Mouse (Mus musculus) c-Kit-positive CD71-positive TER-119-positive erythroid progenitor cells, embryonic 14.5 days (primary cell): ENCODE results near the gene Dxo.
"Not testable (repeated sequence)": the region's sequence is repeated elsewhere in the genome, so short reads cannot be mapped to it uniquely, and the experiment has no call there.

Experiments used
- DNase-seq: peaks from one replicate; pipeline ENCODE4 v3.0.0-alpha.2; 2013; ENCODE audit warnings: low spot score

Gene Dxo

DNA sequence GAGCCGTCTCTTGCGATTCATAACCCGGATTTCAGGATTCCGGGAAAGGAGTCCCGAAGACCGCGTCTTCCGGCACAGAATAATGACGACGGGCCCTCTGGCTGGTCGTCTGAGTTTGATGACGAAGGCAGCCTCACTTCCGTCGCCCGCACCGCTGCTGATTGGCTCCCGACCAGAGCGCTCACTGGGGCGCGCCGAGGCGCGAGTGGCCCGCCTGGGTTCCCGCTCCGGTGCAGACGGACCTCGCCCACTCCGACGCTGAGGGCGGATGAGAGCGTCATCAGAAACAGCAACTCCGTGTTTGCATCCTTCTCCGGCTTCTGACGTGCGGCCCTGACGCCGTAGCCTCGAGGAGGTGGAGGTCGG lies at the start of gene Dxo, which contains the start of gene Stk19:
Gene Dxo (plus strand): TSS at position 164 of the 366 bp plus-strand sequence.
Gene Stk19 (minus strand): TSS at position 90 of the 366 bp plus-strand sequence.
- DNase-seq = peak; percentile 95

DNA sequence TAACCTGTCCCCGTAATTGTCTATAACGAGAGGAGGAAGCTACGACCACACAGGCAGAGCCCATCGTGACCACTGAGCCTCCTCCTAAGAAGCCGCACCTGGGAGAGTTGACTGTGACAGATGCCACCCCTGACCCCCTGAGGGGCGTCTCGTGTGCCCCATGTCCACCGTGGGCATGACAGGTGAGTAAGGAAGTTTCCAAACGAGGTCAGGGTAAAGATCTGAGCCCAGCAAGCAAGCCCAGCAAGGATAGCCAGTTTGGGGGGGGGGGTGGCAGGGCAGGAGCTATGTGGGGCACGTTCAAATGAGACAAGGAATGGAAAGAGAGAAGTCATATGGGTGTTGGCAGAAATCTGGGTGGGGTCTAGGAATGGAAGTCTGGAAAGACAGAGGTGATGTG lies 41.8 kb upstream of the Dxo start:
- no peak for DNase-seq

DNA sequence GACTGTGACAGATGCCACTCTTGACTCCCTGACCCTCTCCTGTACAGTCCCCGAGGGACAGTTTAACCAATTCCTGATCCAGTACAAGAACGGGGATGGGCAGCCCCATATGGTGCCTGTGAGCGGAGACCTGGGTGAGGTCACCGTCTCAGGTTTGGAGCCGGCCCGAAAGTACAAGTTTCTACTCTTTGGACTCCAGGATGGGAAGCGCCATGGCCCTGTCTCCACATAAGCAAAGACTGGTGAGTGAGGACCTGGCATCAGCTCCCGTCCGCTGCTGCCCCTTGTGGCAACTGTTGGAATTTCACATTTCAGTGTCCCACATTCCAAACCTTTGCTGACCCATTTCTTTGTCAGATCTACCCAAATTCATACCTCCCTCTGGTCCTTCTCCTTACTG lies 41.2 kb upstream of the Dxo start:
- peak; percentile 7 for DNase-seq

DNA sequence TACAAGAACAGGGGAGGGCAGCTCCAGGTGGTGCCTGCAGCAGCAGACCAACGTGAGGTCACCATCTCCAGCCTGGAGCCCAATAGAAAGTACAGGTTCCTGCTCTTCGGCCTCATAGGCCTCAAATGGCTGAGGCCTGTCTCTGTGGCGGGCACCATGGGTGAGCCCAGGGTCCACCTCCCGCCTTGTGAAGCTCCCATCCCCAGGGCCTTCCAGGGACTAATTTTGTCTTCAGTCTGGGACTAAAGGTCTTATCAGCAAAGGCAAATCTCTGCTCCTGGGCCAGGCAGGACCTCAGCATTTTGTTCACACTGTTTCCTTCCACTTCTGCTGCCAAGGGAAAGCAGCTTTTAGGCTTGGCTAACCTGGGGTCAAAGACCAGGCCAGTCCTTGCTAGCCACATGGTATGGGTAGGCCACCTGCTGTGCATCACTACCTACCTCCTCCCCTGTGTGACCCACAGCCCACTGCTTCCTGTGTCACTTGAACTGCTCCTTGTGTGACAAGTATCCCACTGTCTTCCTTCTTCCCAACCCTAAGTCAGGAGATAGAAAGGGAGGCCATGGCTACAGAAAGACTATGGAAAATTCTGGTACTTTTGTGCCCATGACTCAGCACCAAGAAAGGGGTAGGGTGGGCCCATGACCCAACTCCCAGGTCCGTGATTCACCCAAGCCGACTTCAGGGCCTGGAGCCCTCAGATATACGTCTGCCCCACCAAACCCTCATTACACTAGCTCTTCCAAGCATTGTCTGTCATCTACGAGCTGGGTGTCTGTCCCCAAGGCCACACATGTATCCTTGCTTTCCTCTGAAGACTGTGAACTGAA lies 40.3 kb upstream of the Dxo start:
- DNase-seq = no peak

DNA sequence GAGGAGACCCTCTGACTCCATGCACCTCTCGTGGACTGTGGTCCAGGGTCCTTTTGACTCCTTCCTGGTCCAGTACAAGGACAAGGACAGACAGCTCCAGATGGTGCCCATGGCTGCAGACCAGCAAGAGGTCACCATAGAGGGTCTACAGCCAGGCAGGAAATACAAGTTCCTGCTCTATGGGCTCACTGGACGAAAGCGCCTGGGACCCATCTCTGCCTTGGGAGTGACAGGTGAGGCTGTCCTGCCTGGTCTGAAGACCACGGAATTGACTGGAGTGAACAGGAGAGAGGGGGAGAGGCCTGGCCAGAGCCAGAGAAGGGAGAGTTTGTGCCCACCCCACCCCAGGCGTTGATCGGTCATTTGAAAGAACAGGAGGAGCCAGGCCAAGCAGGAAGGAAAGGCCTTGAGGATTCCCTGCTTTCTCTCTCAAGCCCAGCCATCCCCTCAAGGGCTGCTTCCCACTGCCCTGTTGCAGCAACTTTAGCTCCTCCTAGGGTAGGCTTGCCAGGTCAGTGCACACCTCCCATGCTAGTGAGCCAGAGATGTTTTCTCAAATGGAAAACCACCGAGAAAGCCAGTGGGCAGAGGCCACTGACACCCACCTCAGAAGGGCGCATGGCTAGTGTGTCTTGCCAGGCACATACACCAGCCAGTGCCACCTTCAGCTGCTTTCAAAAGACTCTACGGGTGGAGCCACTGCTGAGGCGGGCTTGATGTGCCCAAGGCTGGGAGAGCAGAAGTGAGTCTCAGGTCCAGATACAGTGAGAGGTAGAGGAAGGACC lies 39.4 kb upstream of the Dxo start:
- not testable (repeated sequence) for DNase-seq

DNA sequence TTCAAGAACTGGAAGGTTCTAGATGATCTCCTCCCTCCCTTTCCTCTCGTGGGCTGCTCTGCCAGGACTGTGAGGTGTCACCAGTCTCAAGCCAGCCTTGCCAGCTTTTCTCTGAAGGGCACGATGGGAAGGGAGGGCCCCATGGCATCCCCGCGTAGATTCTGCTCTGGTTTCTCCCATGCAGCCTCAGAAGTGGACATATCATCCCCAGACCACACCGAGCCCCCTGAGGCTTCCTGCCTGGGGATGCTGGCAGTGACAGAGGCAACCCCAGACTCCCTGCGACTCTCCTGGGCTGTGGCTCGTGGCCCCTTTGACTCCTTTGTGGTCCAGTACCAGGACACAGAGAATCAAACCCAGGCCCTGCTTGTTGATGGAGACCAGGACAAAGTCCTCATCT lies 38.7 kb upstream of the Dxo start:
- not testable (repeated sequence) for DNase-seq

DNA sequence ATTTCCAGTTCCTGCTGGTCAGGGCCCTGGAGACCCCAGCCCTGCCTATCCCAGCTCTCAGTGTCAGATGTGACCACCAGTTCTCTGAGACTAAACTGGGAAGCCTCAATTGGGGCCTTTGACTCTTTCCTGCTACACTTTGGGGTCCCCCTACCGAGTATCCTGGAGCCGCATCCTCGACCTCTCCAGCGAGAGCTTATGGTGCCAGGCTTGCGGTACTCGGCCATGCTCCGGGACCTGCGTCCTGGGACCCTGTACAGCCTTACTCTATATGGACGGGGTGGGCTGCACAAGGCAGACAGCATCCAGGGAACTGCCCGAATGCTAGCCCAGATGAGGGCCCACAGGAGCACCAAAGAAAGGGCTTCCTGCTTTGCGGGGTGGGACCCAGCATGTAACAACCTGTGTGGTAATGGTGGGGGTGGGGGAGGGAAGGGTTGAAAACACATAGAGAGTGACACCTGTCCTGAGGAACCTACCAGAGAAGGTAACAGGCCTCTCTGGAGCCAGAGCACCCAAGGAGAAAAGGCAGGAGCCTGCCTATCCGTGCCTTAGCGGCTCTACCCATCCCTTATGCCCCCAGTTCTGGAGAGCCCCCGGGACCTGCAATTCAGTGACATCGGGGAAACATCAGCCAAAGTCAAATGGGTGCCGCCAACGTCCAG lies 37.8 kb upstream of the Dxo start:
- DNase-seq = no peak

DNA sequence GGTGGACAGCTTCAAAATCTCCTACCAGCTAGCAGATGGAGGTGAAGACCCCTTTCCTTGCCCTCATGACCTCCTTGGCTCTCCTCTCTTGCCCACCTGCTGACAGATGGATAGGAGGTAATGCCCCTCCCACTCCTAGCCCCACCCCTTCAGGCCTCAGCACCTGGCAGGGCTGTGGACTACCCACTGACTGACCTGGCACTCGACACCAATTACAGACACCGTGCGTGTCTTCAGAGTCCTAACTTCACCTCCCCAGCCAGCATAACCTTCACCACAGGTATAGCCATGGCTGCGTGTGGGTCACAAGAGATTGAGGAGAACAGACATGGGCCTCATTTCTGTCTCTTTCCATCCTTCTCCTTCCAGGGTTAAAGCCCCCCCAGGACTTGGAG lies 37.3 kb upstream of the Dxo start:
- no peak for DNase-seq

DNA sequence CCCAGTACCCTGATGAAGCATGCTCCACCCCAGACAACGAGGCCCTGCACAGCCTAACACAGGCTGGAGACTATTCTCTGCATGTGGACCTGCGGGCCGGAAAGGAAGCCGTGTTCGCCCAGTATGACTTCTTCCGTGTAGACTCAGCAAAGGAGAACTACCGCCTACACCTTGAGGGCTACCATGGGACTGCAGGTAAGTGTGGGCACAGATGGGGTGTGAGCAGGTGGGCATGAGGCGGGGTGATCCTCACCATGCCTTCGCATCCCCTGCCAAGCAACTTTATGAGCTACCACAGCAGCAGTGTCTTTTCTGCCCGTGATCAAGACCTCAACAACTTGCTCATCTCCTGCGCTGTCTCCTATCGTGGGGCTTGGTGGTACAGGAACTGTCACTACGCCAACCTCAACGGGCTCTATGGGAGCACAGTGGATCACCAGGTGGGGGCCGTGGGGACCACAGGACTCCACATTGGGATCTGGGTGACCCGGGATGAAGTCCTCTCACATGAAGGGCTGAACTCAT lies 36.0 kb upstream of the Dxo start:
- not testable (repeated sequence) for DNase-seq

DNA sequence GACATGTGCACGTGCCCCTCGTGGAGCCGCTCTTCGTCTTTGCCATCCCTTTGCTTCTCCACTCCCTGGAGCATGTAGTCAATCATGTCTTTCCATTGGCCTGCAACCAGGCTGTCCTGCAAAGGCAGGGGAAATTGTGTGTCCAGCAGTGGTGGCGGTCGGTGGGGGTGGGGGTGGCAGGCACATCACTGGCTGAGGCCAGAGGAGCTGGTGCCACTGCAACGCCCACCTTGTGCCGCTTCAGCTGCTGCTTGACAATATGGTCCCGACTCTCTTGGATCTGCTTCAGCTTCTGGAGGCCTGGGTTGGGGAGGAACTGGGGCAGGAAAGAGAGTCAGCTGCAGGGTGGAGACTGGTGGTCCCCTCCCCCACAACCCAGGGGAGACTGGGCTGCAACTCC lies 34.1 kb upstream of the Dxo start:
- not testable (repeated sequence) for DNase-seq

DNA sequence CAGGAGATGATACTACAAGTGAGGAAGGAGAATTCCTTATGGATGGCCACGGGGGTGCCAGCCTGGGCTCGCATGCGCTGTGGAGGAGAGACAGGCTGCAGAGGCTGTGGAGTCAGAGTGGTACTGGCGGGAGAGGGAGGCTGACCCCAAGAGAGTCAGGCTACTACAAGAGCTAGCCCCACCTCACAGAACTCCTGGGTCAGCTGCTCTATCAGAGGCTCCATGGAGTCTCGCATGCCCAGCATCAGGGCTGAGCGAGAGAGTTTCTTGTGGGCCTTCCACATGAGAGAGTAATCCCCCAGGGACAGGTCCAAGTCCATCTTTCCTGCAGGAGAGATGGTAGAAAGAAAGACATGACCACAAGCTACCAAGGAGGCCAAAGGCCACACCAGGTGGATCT lies 33.5 kb upstream of the Dxo start:
- not testable (repeated sequence) for DNase-seq

DNA sequence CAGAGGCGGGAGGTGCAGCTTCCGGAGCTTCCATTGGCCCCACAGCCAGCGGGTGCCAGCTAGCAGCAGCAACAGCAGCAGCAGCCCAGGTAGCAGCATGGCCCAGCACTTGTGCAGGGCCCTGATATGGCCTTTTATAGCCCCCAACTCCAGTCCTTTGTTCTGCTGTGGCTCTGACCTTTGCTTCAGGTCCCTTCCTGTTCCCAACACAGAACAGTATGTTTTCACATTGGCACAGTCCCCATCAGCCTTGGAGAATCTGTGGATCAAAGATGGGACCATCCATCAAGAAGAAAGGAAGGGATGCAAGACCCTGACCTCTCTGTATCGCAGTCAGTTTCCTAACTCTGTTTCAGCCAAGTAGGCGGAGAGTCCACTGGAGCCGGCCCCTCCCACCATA lies 32.5 kb upstream of the Dxo start, which contains the start of gene Cyp21a1:
Gene Cyp21a1 (minus strand): TSS at position 261 of the 400 bp plus-strand sequence.
- DNase-seq = not testable (repeated sequence)

DNA sequence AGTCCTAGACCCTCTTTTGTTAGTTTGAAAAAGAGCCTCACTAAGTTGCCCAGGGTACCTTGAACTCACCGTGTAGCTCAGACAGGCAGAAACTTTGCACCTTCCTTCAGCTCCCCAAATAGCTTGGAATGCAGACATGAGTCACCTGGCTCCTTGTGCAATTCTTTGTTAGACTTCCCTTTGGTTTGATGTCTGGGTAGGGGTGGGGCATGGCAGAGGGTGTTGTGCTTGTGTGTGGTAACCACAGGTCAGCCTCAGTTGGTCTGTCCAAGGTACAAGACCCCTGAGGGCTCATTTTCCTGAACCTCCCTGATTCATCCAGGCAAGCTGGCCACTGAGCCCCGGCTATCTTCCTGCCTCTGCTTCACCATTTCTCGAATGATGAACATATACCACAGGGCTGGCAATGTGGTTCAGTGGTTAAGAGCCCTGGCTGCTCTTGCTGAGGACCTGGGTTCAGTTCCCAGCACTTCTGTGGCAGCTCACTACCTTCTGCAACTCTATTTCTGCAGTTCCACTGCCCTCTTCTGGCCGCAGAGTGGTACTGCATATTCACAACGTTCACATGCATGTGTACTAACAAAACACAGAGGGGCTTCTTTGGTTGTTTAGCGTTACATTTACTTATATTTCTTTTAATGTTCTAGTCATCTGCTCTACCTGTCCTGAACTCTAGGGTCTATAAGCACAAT lies 31.8 kb upstream of the Dxo start:
- peak; percentile 16 for DNase-seq

DNA sequence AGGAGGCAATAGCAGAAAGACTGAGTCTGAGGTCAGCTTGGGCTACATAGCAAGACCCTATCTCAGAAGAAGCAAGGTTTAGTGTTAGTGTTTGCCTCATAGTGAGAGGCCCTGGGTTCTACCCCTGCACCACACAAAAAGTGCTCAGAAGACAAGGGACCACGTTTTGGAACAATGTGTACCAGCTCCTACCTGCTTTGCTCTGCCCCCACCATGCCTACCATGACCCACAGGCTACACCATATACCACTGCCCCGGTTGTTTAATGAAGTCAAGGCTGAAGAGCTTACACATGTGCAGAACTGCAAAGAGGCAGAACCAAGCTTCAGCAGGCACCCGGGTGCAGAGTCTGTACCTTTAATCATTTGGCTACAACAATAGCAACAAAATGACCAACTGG lies 29.6 kb upstream of the Dxo start:
- no peak for DNase-seq

DNA sequence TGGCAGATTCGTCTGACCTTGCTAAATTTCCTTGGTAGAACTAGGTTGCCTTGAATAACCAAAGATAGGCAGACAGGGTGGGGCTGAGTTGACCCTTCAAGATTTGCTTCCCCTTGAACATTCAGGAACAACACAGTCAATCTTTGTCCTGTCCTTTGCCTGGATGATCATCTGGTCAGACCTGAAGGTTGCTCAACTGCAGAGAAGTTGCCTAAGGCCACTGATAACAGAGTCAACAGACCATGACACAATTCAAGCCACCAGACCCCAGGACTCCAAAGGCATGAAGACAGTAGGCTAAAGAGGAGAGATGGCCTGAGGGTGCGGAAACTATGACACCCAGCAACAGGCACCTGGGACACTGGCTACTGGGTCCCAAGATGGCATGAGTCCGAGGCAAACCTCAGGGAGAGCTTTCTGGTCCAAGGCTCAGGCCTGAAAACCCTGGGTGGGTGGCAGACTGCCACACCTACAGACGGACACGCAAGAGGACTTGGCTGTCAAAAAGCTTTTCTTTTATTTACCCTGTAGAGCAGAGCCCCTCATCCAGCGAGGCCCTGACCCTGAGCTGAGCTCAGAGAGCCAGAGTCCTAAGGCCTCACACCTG lies 28.1 kb upstream of the Dxo start:
- DNase-seq = no peak

DNA sequence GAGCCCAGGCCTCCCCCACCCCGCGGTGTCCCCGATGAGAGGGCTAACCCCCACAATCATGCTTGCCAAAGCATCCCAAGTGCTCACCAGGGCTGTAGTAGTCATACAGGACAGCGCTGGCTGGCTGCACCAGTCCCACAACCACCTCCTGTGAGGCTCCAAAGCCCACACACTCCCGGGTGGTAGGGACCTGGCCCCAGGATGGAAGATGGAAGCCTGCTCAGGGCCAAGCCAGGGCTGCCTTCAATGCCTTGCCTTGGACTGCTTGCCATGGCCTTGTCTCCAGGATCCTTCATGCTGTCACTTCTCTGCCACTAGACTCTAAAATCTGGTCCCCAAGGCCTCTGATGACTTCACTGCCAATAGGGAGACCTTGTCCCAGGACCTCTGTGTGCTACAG lies 26.4 kb upstream of the Dxo start:
- not testable (repeated sequence) for DNase-seq

DNA sequence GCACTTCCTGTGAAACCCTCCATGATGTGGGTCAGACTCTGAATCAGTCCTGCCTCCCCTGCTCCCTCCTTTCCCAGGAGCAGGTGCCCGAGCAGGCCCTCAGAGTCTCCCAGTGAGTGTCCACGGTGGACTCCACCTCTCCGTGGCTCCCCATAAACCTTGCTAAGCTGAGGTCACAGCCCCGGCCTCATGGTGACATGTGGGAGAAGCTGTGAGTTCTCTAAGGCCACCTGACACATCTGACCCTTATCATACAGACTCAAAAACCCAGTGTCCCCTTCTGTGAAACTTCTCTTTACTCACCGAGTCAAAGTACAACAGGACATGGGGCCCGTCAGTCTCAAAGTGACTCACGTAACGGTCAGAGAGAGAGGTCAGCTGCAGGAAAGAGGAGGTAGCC lies 26.0 kb upstream of the Dxo start:
- DNase-seq = not testable (repeated sequence)

DNA sequence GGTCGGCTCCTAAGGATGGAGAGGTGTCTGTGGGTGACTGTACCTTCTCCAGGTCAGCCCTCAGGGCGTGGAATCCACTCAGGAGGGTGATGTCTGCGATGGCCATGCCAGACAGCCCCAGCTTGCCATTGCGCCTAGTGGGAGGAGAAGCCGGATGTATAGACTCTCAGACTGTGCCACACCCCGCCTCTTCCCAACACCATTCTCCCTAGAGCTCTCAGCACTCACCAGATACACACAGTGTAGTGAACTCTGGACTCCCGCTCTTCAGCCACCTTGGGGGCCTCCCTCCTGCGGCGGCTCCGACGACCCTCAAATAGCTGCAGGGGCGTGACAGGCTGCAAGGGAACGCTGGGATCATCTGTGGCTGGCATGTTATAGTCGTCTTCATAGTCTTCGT lies 25.5 kb upstream of the Dxo start:
- DNase-seq = no peak

DNA sequence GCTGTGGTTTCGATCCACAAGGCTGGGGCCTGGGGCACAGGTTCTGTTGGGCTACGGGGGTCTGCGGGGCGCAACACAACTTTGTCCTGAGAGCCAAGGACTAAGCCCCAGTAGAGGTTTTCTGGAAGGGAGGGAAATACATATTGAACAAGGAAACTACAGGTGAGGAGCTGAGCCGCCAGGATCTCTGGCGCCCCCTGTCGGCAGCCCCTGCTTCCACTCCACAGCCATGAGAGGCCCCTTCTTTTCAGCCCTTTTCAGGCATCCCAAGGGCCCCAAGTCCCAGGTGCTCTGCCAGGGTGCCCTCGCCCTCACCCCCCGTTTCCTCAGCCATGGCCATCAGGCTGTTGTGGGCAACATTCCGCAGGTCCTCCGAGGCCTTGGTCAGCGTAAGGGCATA lies 23.1 kb upstream of the Dxo start:
- peak; percentile 27 for DNase-seq

DNA sequence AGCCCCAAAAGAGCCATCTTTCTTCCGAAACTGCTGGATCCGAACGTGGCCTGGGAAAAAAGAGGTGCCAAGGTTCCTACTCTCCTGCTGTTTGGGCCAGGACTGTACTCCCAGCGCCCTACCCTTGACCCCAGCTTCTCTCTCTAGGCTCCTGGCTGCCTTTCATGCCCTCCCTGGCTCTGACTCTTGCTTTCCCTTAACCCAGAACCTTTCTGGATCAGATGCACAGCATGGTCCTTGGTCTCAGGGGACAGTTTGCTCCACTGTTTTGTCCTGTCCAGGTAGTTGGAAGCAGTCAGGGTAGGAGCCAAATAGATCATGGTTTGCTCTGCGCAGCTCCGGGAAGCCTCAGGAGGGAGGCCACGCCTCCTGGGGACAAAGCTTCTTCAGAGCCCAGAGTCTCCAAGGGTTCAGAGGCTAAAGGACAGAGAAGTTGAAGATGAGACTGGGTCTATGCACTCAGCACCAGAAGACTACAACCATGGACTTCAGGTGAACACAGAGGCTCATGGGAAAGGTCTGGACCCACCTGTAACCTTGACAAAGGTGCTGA lies 21.9 kb upstream of the Dxo start:
- no peak for DNase-seq

DNA sequence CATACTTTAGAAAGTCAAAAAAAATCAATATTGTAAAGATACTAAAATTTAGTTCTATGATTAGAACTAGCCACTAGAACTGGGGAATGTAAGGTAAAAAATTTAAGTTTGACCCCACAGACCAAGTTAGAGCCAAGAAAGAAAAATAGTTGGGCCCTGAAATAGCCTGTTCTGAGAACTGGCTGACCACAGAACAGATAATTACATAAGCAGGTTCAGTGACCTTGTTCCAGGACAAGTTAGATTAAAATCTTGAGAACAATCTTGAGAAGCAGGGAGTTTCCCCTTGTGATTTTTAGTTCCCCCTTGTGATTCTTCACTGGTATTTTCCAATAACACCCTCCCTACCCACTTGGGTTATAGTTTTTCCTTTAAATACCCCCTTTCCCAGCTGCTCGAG lies 6.0 kb upstream of the Dxo start:
- not testable (repeated sequence) for DNase-seq
